Mouse (Mus musculus) brain, embryonic 14.5 days (tissue): ENCODE data around the gene Castor2.

ENCODE experiments used
- CTCF ChIP-seq: fragments of 200-500 bp; IDR thresholded peaks from 2 replicates; pipeline ENCODE4 v1.5.1; 2012; ENCODE audit warnings: inconsistent platforms, mild to moderate bottlenecking, moderate library complexity, borderline replicate concordance; ENCODE audit not compliant: insufficient read depth, insufficient read length; ENCODE audit errors: extremely low read depth
- POLR2A ChIP-seq: fragments of 200-500 bp; IDR thresholded peaks from 2 replicates; pipeline ENCODE4 v1.6.1; 2012; ENCODE audit warnings: mild to moderate bottlenecking, inconsistent platforms, borderline replicate concordance; ENCODE audit not compliant: poor library complexity, insufficient read depth, insufficient read length, severe bottlenecking; ENCODE audit errors: extremely low read depth

GRCm38 (mm10) chr5:134186961-134187731 lies 87.6 kb downstream of the Castor2 start:
- TF ChIP-seq CTCF, result peak; percentile 77
- no peak for TF ChIP-seq POLR2A
